Mouse (Mus musculus): Measurements from ENCODE around the gene Mpdz. TPM values are rescaled to one million over a fixed set of nuclear protein-coding genes. Genes with fewer than 3 reads are reported as not detected.

Gene Mpdz
- 21.9 and 24.7 TPM in 2 replicates for polyA plus RNA-seq (2015; fragmentation: Nextera tagmentation; extraction: Ambion mirVana)

DNA sequence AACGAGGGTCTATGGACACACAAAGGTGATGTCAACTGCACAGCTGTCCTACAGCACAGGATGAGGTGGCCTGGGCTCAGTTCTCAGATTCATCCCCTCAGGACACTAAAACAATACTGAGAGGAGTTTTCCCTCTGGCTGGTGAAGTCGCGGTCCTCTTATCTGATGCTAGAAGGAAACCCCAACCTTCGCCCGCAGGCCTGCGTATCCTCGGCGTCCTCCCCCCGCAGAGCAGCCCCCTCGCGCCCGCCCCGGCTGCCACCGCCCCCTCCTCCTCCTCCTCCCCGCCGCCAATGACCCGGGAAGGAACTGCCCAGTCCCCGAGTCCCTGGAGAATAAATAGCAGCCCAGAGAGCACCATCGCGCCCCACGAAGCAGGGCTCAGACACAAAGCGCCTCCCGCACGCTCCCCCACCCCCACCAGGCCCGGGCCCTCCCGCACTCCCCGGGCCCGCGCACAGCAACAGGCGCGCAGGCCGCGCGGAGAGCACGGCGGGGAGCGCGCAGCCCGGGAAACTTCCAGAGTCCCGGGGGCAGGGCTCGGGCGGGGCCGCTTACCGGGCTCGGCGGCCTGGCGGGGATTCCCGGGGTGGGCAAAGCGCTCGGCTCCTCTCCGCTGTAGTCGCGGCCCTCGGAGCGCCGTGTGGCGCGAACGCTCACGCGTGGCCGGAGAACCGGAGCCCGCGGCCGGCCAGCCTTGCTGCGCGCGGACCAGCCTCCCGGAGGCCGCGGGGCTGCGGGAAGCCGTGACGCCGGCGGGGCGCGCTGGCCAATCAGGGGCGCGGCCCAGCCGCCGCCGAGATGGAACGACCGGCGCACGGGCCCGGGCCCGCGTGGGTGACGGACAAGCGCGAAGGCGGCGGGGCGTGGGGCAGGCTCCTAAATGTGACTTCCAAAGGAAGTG, at the start of gene Mpdz:
Mpdz (minus strand) TSS at position 738 of the 904 bp plus-strand sequence.
- peak within 1 kb of the TSS; percentile 78 for H3K9ac ChIP-seq (replicated peaks)
- no peaks in the 10 kb centered on the region for H3K36me3 ChIP-seq
- H3K4me3 ChIP-seq (replicated peaks): peak within 1 kb of the TSS; percentile 88
- H3K9me3 ChIP-seq: no peaks in the 10 kb centered on the region
- peak within 1 kb of the TSS; percentile 83 for H3K4me2 ChIP-seq (replicated peaks)
- peak within 1 kb of the TSS; percentile 77 for H3K27ac ChIP-seq
- peaks cover 15% of the 10 kb centered on the region for H3K4me1 ChIP-seq (replicated peaks)
- H3K27me3 ChIP-seq: peaks cover 12% of the 10 kb centered on the region
- WGBS: under 1% methylated on average over 71 of the region's 97 CpGs
- ATAC-seq: peak; percentile 94

DNA sequence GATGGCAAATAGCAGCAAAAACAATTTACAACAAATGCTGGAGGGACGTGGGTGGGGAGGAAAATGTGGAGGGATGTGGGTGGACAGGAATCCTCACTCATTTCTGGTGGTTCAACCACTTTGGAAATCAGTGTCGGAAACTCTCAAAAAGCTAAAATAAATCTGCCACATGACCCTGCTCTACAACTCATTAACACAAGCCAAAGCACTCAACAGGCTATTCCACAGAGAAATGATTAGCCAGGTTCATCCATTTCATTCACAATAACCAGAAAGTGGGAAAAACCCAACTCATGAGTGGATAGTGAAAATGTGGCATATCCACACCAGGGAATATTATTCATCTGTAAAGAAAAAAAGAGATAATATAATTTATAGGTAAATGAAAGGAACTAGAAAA, 47.9 kb upstream of the Mpdz start:
- H3K4me1 ChIP-seq (replicated peaks): no peaks in the 10 kb centered on the region
- no peaks in the 10 kb centered on the region for H3K36me3 ChIP-seq
- WGBS: 95% methylated on average over 2 of the region's 2 CpGs
- no peak overlapping the region for H3K4me2 ChIP-seq (replicated peaks)
- H3K9ac ChIP-seq (replicated peaks): no peak overlapping the region
- no peak for ATAC-seq
- H3K4me3 ChIP-seq (replicated peaks): no peak overlapping the region
- no peaks in the 10 kb centered on the region for H3K9me3 ChIP-seq
- no peak overlapping the region for H3K27ac ChIP-seq
- no peaks in the 10 kb centered on the region for H3K27me3 ChIP-seq

DNA sequence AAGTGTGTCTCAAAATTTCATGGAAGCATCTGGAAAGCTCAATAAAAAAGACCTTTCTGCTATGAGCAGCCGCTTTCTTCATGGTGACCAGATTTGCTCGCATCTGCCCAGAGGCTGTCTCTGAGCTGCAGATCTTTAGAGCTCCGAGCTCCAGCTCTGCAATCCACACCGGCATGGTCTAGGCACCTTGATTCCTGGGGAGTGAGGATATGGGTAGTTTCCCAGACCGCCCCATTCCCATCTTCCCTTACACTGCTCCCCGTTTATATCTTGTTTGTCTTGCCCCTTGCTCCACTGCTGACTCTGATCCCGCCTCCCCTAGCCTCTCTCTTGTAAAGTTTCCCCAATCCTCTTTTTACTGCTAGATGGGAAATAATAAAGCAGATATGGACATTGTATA, 42.0 kb upstream of the Mpdz start:
- no peak overlapping the region for H3K27ac ChIP-seq
- WGBS: 81% methylated on average over 7 of the region's 7 CpGs
- H3K36me3 ChIP-seq: no peaks in the 10 kb centered on the region
- no peaks in the 10 kb centered on the region for H3K9me3 ChIP-seq
- H3K4me2 ChIP-seq (replicated peaks): no peak overlapping the region
- peaks cover 3% of the 10 kb centered on the region for H3K4me1 ChIP-seq (replicated peaks)
- H3K4me3 ChIP-seq (replicated peaks): no peak overlapping the region
- no peaks in the 10 kb centered on the region for H3K27me3 ChIP-seq
- ATAC-seq: no peak
- H3K9ac ChIP-seq (replicated peaks): no peak overlapping the region

DNA sequence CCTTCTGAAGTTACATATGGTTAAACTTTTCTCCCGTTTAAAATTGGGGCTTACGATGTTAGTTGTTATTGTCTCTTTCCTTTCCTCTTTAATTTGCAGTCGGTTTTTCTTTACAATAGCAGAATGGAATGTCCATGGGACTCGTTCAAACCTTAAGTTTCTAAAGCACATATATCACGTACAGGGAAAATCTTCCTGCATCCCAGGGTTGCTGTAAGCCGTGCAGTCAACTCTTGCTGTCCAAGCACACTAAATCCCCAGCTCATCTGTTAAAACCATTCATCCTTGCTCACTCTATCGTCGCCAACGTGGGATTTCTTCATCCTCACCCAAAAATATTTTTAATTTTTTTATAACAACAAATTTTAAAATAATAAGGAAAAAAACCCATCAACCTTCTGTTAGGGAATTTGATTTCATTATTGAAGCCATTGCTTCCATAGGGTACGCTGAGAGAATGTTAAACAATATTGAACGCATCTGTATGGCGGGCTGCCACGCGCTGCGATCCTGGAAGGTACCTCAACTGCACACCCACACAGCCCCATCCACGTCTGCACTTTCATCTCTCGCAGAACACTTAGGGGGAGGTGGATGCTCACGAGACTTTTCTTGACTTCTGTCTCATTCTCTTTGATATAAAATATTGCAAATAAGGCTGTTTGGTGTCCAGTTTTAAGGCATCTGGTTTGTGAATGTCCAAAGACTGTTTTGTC, 41.4 kb upstream of the Mpdz start:
- 79% methylated on average over 18 of the region's 18 CpGs for WGBS
- no peaks in the 10 kb centered on the region for H3K36me3 ChIP-seq
- H3K4me1 ChIP-seq (replicated peaks): peaks cover 3% of the 10 kb centered on the region
- H3K27ac ChIP-seq: no peak overlapping the region
- H3K4me2 ChIP-seq (replicated peaks): no peak overlapping the region
- ATAC-seq: no peak
- H3K9ac ChIP-seq (replicated peaks): no peak overlapping the region
- H3K4me3 ChIP-seq (replicated peaks): no peak overlapping the region
- no peaks in the 10 kb centered on the region for H3K9me3 ChIP-seq
- no peaks in the 10 kb centered on the region for H3K27me3 ChIP-seq

DNA sequence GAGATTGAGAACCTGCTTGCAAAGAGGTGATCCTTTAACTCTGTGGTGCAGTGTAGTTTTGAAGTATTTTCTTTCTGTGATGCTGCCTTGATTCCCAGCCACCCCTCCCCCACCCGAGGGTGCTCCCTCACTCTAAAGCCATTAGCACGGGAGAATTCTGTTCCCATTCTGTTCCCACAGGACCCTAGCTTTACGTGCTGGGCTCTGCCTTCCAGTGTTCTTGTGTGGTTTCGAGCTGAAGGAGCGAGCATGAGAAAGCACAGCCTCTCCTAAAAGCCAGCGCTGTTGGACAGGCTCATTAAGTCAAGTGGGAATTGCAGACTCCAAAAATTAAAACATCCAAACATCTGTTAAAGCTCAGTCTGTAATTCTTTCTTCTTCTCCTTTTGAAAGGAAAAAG, 40.5 kb upstream of the Mpdz start:
- Histone ChIP-seq H3K4me3 (replicated peaks) (no peak overlapping the region), H3K27ac (no peak overlapping the region), H3K4me2 (replicated peaks) (no peak overlapping the region), H3K4me1 (replicated peaks) (peaks cover 3% of the 10 kb centered on the region), H3K36me3 (no peaks in the 10 kb centered on the region), H3K9me3 (no peaks in the 10 kb centered on the region), H3K27me3 (no peaks in the 10 kb centered on the region), H3K9ac (replicated peaks) (no peak overlapping the region)
- 17% methylated on average over 6 of the region's 6 CpGs for WGBS
- no peak for ATAC-seq

DNA sequence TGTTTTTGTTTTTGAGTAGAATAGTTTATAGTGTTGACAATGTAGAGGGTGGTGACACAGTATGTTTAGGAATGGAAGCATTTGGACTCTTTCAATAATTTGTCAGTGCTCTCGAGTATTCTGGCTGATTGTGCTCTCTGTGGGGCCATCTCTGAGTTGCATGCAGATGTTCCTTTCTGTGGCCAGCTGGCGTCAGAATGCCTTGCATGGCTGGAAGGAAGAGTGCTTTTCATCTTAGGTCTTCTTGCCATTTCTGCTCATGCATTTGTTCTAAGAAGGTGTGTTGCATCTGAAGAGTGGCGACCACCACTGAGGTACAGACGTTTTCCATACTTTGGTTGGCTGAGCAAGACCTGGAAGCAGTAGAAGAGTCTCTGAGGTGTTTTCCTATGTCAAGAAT, 24.2 kb upstream of the Mpdz start:
- no peak for ATAC-seq
- H3K4me3 ChIP-seq (replicated peaks): no peak overlapping the region
- no peaks in the 10 kb centered on the region for H3K27me3 ChIP-seq
- no peaks in the 10 kb centered on the region for H3K4me1 ChIP-seq (replicated peaks)
- WGBS: 87% methylated on average over 4 of the region's 4 CpGs
- no peak overlapping the region for H3K4me2 ChIP-seq (replicated peaks)
- no peak overlapping the region for H3K27ac ChIP-seq
- H3K36me3 ChIP-seq: no peaks in the 10 kb centered on the region
- H3K9me3 ChIP-seq: no peaks in the 10 kb centered on the region
- H3K9ac ChIP-seq (replicated peaks): no peak overlapping the region

DNA sequence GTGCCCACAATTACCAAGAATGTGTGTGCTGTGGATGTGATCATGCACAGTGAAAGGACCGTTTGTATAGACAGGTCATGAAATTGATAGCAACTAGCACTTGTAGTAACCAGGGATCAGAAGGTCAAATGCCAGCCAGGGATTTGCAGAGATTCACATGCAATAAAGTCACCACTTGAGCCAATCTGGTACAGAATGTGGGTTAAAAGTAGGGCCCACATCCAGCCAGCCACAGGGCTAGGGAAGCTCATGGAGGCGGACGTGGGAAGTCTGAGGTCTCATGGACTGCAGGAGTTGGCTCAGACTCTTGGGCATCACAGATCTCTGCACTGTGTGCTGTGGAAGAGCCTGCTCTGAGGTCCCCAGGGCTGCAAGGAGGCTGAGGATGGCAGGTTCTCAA, 22.6 kb upstream of the Mpdz start:
- H3K4me1 ChIP-seq (replicated peaks): no peaks in the 10 kb centered on the region
- H3K27me3 ChIP-seq: no peaks in the 10 kb centered on the region
- H3K4me3 ChIP-seq (replicated peaks): no peak overlapping the region
- H3K9me3 ChIP-seq: no peaks in the 10 kb centered on the region
- no peak overlapping the region for H3K4me2 ChIP-seq (replicated peaks)
- H3K27ac ChIP-seq: no peak overlapping the region
- H3K36me3 ChIP-seq: no peaks in the 10 kb centered on the region
- no peak overlapping the region for H3K9ac ChIP-seq (replicated peaks)
- WGBS: 94% methylated on average over 3 of the region's 3 CpGs
- no peak for ATAC-seq

DNA sequence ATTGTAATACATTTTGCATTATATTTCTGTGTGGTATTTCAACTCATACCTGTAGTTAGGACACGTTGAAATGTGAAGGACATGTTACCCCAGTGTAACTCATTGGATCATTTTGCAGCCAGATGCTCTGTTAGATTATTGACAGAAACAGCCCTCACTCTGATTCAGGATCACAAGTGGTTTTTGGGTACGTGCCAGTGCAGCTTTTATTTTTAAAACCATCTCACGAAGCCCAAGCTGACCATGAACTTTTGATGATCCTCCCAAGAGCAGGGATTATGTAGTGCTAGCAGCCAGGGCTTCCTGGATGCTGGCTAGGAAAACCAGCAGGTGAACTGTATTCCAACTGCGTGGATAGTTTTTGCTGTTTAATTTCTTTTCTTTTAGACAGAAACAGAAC, 19.6 kb upstream of the Mpdz start:
- Histone ChIP-seq H3K4me2 (replicated peaks) (no peak overlapping the region), H3K9ac (replicated peaks) (no peak overlapping the region), H3K27ac (no peak overlapping the region), H3K9me3 (peaks cover under 1% of the 10 kb centered on the region; the same call in 1 of the 2 replicates), H3K36me3 (no peaks in the 10 kb centered on the region), H3K4me3 (replicated peaks) (no peak overlapping the region), H3K4me1 (replicated peaks) (no peaks in the 10 kb centered on the region), H3K27me3 (no peaks in the 10 kb centered on the region)
- no peak for ATAC-seq
- 74% methylated on average over 4 of the region's 4 CpGs for WGBS

DNA sequence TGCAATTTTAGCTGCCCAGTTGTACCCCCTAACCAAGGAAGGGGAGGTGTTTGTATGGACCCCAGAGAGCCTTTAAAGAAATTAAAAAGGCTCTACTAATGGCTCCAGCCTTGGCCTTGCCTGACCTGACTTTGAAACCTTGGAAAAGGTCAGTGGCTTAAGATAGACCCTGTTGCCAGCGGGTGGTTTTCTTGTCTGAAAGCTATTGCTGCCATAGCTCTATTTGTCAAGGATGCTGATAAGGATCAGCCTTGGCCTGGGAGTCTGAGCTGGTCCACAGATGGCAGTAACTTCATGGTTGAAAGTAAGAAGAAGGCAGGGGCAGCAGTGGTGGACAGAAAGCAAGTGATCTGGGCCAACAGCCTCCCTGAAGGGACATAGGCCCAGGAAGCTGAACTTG, 16.3 kb upstream of the Mpdz start:
- no peak overlapping the region for H3K4me3 ChIP-seq (replicated peaks)
- no peak overlapping the region for H3K4me2 ChIP-seq (replicated peaks)
- H3K27me3 ChIP-seq: no peaks in the 10 kb centered on the region
- H3K27ac ChIP-seq: no peak overlapping the region
- ATAC-seq: no peak
- H3K36me3 ChIP-seq: no peaks in the 10 kb centered on the region
- no peaks in the 10 kb centered on the region for H3K4me1 ChIP-seq (replicated peaks)
- H3K9ac ChIP-seq (replicated peaks): no peak overlapping the region
- peaks cover 6% of the 10 kb centered on the region; the same call in 1 of the 2 replicates for H3K9me3 ChIP-seq
- WGBS: 97% methylated on average over 1 of the region's 1 CpGs

DNA sequence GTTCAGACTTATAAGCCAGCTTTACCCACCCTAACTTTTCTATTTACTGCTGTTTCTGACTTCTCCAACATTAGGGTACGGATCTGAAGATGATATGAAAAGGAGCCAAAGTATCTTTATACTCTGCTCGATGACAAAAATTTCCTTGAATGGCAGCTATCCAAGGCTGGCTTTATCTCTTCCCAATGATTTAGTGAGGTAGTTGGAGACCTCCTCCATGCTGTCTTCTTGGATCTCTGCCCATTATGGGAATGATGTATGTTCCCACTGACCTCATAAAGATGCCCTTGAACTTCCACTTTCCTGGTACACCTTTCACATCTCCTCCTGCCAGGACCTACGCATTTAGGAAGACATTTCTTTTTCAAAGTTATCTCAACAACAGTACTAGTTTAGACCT, 11.2 kb upstream of the Mpdz start:
- Histone ChIP-seq H3K4me1 (replicated peaks) (no peaks in the 10 kb centered on the region), H3K9ac (replicated peaks) (no peak overlapping the region), H3K4me2 (replicated peaks) (no peak overlapping the region), H3K27ac (no peak overlapping the region), H3K4me3 (replicated peaks) (no peak overlapping the region), H3K27me3 (no peaks in the 10 kb centered on the region), H3K9me3 (peaks cover 6% of the 10 kb centered on the region; the same call in 1 of the 2 replicates), H3K36me3 (no peaks in the 10 kb centered on the region)
- no peak for ATAC-seq
- WGBS: 91% methylated on average over 3 of the region's 3 CpGs

DNA sequence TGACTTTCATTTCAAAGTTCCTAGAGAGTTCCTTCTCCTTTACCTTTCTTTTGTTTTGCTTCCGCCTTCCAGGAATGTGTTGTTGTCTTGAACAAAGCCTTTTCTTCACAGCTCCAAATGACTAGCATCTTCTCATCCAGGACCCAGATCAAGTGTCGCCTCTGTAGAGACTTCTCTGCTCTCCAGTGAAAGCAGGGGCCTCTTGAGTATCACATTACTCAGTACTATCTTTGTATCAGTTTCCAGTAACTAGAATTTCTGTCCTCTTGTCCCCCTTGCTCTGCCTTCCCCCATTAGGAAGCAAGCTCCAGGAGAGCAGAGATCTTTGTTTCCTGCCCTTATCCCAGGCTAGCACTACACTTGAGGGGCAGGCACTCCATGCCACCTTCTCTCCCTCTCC, 9.6 kb upstream of the Mpdz start:
- H3K4me2 ChIP-seq (replicated peaks): no peak overlapping the region
- 35% methylated on average over 2 of the region's 2 CpGs for WGBS
- H3K9me3 ChIP-seq: peaks cover 5% of the 10 kb centered on the region; the same call in 1 of the 2 replicates
- no peaks in the 10 kb centered on the region for H3K27me3 ChIP-seq
- H3K9ac ChIP-seq (replicated peaks): no peak overlapping the region
- H3K4me1 ChIP-seq (replicated peaks): no peaks in the 10 kb centered on the region
- H3K27ac ChIP-seq: no peak overlapping the region
- H3K36me3 ChIP-seq: no peaks in the 10 kb centered on the region
- no peak for ATAC-seq
- H3K4me3 ChIP-seq (replicated peaks): no peak overlapping the region

DNA sequence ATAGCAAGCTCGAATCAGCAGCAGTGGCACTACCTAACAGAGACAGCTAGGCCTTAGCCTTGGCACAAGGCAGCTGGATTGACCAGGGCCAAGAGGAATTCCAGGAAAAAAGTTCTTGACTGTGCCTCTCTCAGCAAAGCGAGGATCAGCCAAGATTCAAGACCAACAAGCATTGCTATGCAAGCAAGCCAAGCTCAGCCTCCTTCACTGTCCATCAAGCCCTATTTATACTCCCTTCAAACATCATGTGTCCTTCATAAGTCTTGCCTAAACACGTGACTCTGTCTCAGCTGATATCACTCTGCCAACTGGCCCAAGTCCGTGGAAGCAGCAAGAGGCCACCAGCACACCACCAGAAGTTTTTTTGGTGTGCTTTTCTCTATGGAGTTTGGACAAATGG, 6.8 kb upstream of the Mpdz start:
- WGBS: 89% methylated on average over 4 of the region's 4 CpGs

More for the DNA sequence above, 6.8 kb upstream of the Mpdz start:
- Histone ChIP-seq H3K4me1 (replicated peaks) (0 out of 2 replicates have a peak, but pooled peaks cover 3% of the 10 kb centered on the region), H3K4me2 (replicated peaks) (no peak overlapping the region), H3K9me3 (no peaks in the 10 kb centered on the region), H3K27ac (no peak overlapping the region), H3K4me3 (replicated peaks) (no peak overlapping the region), H3K36me3 (no peaks in the 10 kb centered on the region), H3K9ac (replicated peaks) (no peak overlapping the region), H3K27me3 (peaks cover 2% of the 10 kb centered on the region)
- no peak for ATAC-seq

Measured in midbrain, embryonic 13.5 days (tissue).